Mouse (Mus musculus) adrenal gland, postnatal 36 days (tissue): Measurements from ENCODE around the gene Fabp2. TPM values are rescaled to one million over a fixed set of nuclear protein-coding genes. Genes with fewer than 3 reads are reported as not detected.

Experiments
- DNase-seq, 2 experiments: peaks; one replicate each; pipeline ENCODE4 v3.0.0; 2021; ENCODE audit warnings: mixed read lengths in 1 of 2
- long read RNA-seq, 2 experiments: library from polyadenylated mRNA; stranded (forward); transcript quantifications; one replicate each; pipeline ENCODE4 v2.0.0; 2021; ENCODE audit warnings: borderline sequencing depth in 2 of 2
- total RNA-seq, 2 experiments: library from RNA; stranded (reverse); gene quantifications; 2 replicates each; pipeline ENCODE4 v1.2.3; 2021

The Fabp2 gene
- not detected for total RNA-seq
- long read RNA-seq, experiment 1, result 0 reads
- long read RNA-seq, experiment 2, result 0 reads

GRCm38 (mm10) chr3:122894772-122895171 is at the start of gene Fabp2:
TSS of gene Fabp2 (plus strand) at chr3:122895072.
- DNase-seq, result no peak

GRCm38 (mm10) chr3:122848410-122849034 is 46.4 kb upstream of the Fabp2 start:
- no peak for DNase-seq

GRCm38 (mm10) chr3:122855149-122855548 is 39.7 kb upstream of the Fabp2 start:
- DNase-seq, result no peak

GRCm38 (mm10) chr3:122859829-122860228 is 35.0 kb upstream of the Fabp2 start:
- no peak for DNase-seq

- DNase-seq, result no peak
Measured at GRCm38 (mm10) chr3:122860573-122861498, 34.0 kb upstream of the Fabp2 start.

GRCm38 (mm10) chr3:122865092-122865491 is 29.8 kb upstream of the Fabp2 start:
- no peak for DNase-seq

GRCm38 (mm10) chr3:122868270-122868669 is 26.6 kb upstream of the Fabp2 start:
- DNase-seq, result no peak

GRCm38 (mm10) chr3:122871596-122871995 is 23.3 kb upstream of the Fabp2 start:
- DNase-seq, result no peak

- no peak for DNase-seq
Measured at GRCm38 (mm10) chr3:122876870-122877269, 18.0 kb upstream of the Fabp2 start.

- DNase-seq, result no peak
Measured at GRCm38 (mm10) chr3:122877543-122877942, 17.3 kb upstream of the Fabp2 start.

- DNase-seq, result no peak
Measured at GRCm38 (mm10) chr3:122878705-122879315, 16.1 kb upstream of the Fabp2 start.

- DNase-seq, result no peak
Measured at GRCm38 (mm10) chr3:122887505-122888301, 7.2 kb upstream of the Fabp2 start.

GRCm38 (mm10) chr3:122888371-122888819 is 6.5 kb upstream of the Fabp2 start:
- DNase-seq, result peak; percentile 4 to 7

GRCm38 (mm10) chr3:122895189-122895731 is 388 bp downstream of the Fabp2 start:
- DNase-seq, result no peak

GRCm38 (mm10) chr3:122898254-122898653 is 3.4 kb downstream of the Fabp2 start:
- DNase-seq, result peak; percentile 6 to 13

- DNase-seq, result peak; percentile 34 to 41
Measured at GRCm38 (mm10) chr3:122903746-122904433, 9.0 kb downstream of the Fabp2 start.

- peak; percentile 48 to 50 for DNase-seq
Measured at GRCm38 (mm10) chr3:122907841-122908240, 13.0 kb downstream of the Fabp2 start.

- no peak for DNase-seq
Measured at GRCm38 (mm10) chr3:122915493-122915892, 20.6 kb downstream of the Fabp2 start.

- no peak for DNase-seq
Measured at GRCm38 (mm10) chr3:122916191-122916680, 21.4 kb downstream of the Fabp2 start.

GRCm38 (mm10) chr3:122918672-122919071 is 23.8 kb downstream of the Fabp2 start:
- no peak for DNase-seq

GRCm38 (mm10) chr3:122919260-122919659 is 24.4 kb downstream of the Fabp2 start, which contains the start of gene Gm10959:
TSS of gene Gm10959 (minus strand) at chr3:122919360.
- no peak for DNase-seq
